Mouse (Mus musculus): ENCODE measurements around the gene Cand1.

The Cand1 gene

DNA sequence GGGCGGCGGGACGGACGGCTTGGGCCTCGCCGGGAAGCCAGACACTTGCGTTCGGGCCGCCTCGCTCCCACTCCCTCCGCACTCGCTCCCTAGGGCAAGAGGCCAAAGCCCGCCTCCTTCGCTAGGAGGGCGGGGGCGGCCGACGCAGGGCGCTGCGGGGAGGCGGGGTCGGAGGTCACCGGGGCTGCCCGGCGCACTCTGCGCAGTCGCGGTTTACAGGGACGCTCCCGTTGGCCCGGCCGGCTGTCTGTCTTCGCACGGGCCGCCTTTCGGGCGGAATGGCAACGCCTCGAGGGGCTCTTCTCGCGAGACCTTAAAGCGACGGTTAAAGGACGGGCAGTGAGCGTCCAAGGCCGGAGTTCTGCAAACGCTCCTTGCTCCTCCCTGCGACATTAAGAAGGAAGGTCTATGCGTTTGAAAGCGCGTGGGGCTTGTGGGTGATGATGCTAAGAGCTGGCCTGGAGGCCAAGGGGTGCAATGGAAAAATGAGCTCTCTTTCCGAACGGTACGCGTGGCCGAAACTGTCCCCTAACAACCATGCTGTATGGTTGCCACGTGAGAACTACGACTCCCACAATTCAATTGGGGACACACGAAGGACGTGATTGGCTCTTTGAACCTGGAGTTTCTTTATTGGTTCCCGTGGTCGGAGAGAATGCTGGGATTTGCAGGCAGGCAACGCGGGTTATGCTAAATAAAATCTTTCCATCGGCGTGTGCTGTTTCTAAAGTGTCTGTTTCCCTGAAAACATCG is at the start of gene Cand1:
Gene Cand1, minus strand, starts transcription at position 87 of the 753 bp plus-strand sequence.
- DNase-seq (ENCODE audit: low spot score) = peak; percentile 99

GRCm38 (mm10) chr10:119278871-119279270 is 39.0 kb upstream of the Cand1 start:
- no peak for DNase-seq (ENCODE audit: low spot score)

DNA sequence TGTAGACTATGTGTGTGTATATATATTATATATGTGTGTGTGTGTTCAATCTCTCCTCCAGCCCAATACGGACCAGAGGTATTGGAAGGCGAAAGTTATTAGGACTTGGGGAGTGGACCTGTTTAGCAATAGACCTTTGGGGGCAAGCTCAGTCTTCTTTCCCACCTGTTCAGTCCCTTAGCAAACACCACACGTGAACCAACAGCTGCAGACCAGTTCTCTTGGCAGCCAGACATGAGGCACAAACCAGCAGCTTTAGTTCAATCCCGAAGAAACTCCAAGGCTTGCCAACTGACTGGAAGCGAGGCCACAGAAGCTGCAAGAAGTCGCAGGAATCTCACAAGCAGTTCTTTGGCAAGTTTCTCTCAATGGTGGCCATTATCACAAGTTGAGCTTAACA is 34.5 kb upstream of the Cand1 start:
- DNase-seq (ENCODE audit: low spot score) = no peak

GRCm38 (mm10) chr10:119272536-119272935 is 32.7 kb upstream of the Cand1 start:
- no peak for DNase-seq (ENCODE audit: low spot score)

DNA sequence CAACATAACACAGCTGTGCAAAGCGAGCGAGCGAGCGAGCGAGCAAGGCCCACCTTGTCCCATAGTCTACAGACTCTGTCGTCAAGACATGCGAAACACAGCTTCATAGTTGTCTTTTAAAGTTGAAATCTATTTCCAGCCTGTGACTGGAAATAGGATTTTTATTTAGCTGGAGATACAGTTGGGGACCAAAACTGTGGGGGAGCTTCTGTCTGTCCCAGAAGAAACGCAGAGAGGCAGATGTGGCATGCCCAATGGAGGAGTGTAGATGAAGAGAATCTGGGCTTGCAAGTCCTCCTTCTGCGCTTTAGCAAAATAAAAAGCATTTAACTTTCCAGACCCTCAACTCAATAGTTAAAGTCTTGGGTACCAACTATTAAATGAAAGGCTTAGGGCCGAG is 32.1 kb upstream of the Cand1 start:
- DNase-seq (ENCODE audit: low spot score) = no peak

DNA sequence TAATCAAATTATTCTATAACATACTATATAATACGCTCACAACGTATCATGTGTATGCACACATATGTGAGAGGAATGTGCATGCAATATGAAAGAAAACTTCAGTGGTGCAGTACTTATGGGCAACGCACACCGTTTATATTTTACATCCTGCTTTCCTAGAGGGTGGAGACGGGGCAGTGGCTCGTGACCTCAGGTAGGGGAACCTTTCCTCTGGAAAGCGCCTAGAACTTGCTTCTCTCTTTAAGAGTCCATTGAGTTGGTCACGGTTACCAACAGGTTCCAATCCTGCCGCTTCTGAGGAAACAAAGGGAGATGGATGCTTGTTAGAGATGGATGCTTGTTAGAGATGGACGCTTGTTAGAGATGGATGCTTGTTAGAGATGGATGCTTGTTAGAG is 31.2 kb upstream of the Cand1 start:
- no peak for DNase-seq (ENCODE audit: low spot score)

GRCm38 (mm10) chr10:119270384-119270985 is 30.6 kb upstream of the Cand1 start:
- peak; percentile 85 for DNase-seq (ENCODE audit: low spot score)

DNA sequence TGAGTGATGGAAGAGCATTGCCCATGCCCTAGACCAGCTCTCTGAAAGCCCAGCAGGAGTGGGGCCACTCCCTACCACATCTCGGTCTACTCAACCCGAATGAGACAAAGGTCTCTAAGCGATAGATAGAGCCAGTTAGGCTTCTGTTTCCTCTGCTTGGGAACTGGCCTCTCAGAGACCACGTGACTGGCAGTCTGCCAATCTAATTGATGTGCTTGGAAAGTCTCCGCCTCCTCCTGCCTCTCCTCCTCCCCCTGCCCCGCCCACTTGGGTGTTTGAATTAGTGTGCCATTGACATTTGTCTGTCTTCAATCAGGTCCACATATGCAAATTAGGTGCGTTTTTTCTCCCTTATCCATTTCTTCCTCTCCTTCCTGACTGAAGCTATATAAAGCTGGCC is 24.9 kb upstream of the Cand1 start:
- DNase-seq (ENCODE audit: low spot score) = peak; percentile 3

DNA sequence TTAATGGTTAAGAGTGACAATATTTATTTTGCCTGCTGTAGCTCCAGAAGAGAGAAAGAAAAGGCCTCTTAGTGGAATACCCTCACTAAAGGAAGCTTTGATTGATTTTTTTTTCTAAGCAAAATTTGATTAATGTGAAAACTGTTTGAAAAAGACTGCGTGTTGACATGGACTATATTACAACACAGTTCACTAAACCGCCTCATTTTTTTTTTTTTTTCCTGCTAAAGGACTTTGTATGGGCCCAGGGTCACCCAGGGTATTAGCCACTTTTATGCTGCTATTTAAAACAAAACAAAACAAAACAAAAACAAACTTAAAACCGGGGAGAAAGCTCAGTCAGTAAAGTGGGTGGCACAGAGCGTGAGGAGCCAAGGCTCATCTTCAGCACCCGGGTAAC is 23.0 kb upstream of the Cand1 start:
- no peak for DNase-seq (ENCODE audit: low spot score)

DNA sequence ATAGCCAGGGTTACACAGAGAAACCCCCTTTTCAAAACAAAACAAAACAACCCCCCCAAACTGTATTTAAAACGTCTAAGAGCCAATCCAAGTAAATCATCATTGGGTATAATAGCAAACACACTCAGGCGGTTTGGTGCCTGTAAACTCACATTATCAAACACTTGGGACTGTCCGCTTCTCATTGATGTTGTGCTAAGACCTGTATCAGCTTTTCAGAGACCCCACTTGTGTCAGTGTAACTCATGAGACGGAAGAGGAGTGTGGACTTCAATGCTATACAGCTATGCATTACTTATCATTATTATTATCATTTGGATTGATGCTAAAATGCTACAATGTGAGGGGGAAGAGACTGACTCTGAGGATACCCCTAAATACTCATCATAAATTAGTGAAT is 18.0 kb upstream of the Cand1 start:
- no peak for DNase-seq (ENCODE audit: low spot score)

- DNase-seq (ENCODE audit: low spot score) = no peak
Observed at GRCm38 (mm10) chr10:119244146-119244545, 4.3 kb upstream of the Cand1 start.

DNA sequence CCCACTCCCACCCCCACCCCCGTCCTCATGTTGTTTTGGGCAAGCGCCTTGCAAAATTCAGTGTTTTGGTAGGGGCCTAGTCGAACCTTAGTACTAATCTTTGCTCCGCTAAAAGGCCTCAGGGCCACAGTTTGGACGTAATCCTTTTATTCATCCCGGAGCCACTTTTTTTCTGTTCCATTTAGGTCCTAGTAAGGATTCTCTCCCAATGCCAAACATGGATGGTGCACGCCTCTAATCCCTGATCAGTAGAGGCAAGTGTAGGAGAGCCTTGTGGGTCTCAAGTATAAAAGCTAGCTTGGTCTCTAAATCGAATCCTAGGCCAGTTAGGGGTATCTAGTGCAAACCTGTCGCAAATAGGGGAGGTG is 851 bp upstream of the Cand1 start:
- no peak for DNase-seq (ENCODE audit: low spot score)

- no peak for DNase-seq (ENCODE audit: low spot score)
Observed at GRCm38 (mm10) chr10:119239633-119239968, 254 bp downstream of the Cand1 start.

DNA sequence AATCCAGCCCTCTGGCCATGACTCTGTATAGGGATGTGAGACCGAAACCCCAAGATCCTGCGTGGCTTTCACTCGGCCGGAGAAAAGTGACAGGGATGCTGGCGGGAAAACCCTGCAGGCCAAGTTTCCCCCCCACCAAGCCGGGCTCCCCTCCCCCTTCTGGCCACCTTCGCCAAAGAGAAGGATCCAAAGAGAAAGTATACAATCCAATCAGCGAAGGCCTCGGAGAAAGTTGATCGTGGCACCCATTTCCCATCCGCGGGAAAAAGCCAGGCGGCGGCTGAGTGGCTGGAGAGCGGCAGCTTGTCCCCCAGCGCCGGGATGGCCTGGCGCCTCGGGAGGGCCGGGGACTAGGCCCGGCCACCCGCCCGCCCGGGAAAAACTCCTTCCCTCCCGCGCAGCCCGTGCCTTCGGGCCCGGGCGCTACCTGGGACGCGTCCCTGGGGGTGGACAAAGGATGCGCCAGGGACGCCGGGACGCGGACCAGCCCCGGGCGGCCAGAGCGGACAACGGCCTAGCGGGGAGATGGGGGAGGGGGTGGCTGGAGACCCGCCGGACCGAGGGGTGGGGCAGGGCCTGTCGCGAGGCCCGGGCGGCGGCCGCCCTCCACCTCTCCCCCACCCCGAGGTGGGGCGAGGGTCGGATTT is 747 bp downstream of the Cand1 start:
- peak; percentile 53 for DNase-seq (ENCODE audit: low spot score)

DNA sequence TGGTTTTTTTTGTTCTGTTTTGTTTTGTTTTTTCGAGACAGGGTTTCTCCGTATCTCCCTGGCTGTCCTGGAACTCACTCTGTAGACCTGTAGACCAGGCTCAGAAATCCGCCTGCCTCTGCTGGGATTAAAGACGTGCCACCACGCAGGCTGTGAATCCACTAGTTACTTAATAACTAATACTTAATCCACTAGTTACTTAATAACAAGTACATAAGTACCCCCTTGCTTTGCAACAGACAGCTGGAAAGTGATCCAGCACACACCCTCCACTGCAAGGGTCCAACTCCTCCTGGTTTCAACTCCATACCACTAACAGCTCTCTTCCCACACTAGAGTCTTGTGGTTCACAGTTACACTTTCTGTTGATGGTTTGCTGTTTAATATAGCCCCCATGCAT is 8.3 kb downstream of the Cand1 start:
- no peak for DNase-seq (ENCODE audit: low spot score)

GRCm38 (mm10) chr10:119230703-119231102 is 9.2 kb downstream of the Cand1 start:
- DNase-seq (ENCODE audit: low spot score) = no peak

DNA sequence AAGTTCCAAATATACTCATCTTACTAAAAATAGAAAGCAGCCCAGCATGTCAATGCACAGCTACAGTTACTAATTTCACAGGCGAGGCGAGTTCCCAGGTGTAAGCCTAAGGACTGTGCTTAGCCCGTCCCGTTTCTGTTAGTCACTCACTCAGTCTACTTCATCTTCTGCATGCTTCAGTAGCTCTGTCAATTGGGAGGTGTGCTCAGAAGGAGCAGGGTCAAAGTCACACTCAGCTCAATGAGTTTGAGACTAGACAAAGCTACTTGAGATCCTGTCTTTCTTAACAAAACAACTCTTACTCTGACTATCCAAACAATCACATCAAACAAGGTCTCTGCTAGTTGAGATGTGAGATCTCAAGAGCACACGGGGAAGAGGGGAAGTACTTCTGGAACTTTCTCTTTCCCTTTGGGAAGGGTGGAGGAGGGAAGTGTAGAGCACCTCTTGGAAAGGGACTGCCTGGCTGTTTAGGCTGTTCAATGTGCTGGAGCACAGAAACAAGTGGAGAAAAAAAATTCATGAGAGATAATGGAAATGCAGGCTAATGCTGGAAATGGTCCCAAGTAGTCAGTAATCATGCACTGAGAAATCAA is 9.7 kb downstream of the Cand1 start:
- DNase-seq (ENCODE audit: low spot score) = no peak

DNA sequence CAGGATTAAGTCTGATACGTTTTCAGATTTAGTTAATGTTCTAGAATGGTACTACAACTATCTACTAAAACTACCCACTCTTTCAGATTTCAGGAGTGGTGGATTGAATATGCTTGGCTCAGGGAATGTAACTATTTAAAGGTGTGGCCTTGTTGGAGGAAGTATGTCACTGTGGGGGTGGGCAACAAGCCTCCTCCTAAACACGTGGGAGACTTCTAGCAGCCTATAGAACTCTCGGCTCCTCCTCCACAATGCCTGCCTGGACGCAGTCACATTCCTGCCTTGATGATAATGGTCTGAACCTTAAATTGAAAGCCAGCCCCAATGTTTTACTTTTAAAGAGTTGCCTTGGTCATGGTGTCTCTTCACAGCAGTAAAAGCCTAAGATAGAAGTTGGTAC is 16.2 kb downstream of the Cand1 start:
- no peak for DNase-seq (ENCODE audit: low spot score)

- DNase-seq (ENCODE audit: low spot score) = peak; percentile 17
Observed at GRCm38 (mm10) chr10:119221631-119222030, 18.2 kb downstream of the Cand1 start.

- DNase-seq (ENCODE audit: low spot score) = no peak
Observed at GRCm38 (mm10) chr10:119219415-119219814, 20.4 kb downstream of the Cand1 start.

DNA sequence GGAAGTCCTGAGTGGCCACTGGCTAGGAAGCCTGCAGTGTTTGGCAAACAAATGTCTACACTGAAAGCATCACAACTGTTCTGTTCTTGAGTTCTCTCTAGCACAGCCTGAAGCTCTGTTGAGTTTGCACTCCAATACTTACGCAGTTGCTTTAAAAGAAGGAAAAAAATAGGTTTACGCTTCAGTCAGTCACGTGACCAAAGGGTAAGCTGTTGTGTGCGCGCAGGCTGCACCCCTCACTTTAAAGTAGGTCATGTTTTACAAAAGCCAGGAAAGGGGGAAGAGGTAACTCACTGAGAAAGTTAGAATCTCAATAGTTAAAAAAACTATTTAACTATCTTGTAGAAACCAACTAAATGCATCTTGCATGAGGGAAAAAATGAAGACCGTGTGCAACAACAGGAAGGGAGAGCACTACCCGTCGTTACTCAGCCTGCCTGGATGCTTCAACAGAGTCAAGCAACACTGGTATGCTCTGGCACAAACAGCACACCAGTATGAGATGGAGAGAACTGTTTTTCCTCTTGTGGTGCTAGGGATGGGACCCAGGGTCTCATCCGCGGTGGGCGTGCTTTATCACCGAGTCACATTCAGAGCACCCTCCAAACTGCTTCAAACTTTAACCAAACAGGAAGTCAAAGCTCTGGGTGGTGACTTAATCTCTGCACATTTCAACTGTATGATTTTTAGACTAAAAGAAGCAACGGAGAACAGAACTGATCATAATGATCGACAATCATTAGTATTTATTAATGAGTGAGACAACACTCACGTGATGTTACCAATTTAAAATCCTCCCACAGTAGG is 21.4 kb downstream of the Cand1 start:
- no peak for DNase-seq (ENCODE audit: low spot score)

DNA sequence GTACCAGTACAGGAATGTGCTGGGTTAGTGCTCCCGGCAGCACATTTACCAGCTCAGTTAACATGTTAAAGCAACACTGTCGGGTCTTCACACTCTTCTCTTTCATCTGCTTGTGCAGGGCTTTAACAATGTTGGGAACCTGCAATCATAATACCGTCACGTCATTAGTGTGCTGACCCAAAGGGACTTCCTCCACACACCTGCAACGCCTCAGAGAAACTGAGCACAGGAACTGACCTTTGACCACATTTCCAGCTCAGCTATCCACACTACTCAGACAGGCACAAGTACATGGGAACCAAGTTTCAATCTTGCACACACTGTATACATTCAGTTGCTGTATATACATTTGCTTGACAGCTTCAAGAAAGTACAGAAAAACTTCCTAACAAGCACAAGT is 27.4 kb downstream of the Cand1 start:
- DNase-seq (ENCODE audit: low spot score) = no peak
